Mouse (Mus musculus): ENCODE results near the gene Tmcc3.

- TF ChIP-seq CTCF (IDR thresholded peaks at IDR 0.05; ENCODE audit: low read depth) = no peak
- TF ChIP-seq EP300 (optimal IDR thresholded peaks at IDR 0.05) = no peak
These were observed 202.9 kb downstream of the Tmcc3 start for GRCm38 (mm10) chr10:94514506-94515178.

Measured in stomach, postnatal 0 days (tissue).